Mouse (Mus musculus) thymus, postnatal 25 days (tissue): Measurements from ENCODE around the gene Fam163b.
A peak's percentile ranks its signal among the peaks of the same experiment; 100 is the strongest.

Experiments used
- DNase-seq: peaks from one replicate; pipeline ENCODE4 v3.0.0; 2022

Gene Fam163b

GRCm38 (mm10) chr2:27085801-27086200 is 56.5 kb downstream of the Fam163b start:
- no peak for DNase-seq

DNA sequence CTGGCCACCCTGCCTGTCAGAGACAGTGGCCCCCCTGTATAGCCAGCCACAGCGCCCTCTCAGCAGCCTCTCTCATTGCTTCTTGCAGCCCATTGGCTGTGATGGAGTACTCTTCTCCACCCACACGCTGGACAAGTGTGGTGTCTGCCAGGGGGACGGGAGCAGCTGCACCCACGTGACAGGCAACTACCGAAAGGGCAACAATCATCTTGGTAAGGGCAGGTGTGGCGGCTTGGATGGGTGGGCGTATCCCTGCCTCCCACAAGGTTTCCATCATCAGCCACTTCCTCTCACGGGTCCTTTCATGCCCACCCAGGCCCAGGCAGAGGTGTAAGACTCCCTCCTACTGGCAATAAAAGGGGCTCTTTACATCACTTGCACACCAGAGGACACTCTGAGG is 57.3 kb downstream of the Fam163b start:
- peak; percentile 62 for DNase-seq

GRCm38 (mm10) chr2:27083761-27084475 is 58.4 kb downstream of the Fam163b start:
- no peak for DNase-seq

DNA sequence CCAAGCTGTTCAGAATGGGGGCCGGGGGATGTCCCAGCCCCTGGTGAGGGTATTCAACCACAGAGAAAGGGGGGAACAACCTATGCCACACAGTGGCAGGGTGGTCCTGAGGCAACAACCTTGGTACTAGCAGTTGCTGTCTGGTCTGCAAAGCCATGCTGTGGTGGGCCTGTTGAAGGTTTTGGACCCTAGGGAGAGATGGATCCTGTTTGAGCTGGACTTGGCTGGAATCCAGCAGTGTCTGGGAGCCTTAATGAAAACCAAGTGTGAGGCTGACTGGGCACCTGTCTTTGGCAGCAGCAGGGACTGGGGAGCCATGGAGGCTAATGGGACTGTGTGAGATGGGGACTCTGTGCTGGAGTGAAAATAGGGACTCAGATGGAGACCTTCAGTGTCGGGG is 62.6 kb downstream of the Fam163b start:
- no peak for DNase-seq

DNA sequence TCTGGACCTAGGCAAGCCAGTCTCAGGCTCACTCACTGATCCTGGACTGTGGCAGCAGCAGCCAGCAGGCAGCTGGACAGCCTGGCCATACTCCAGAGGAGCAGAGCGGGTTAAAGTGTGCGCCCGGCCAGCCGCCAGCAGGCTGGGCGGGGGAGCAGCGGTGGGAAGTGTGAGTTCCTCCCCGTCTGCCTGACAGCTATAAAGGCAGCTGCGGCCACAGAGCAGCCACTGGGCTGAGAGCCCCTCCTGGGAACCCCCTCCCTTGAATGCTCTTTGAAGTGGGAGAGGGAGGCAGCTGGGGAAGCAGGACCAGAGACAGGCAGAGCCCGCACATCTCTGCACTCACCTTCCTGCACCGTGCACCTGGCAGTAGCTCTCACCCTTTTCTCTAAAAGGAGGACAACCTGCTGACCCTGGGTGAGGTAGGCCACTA is 63.1 kb downstream of the Fam163b start, which contains the start of gene Adamtsl2:
TSS of gene Adamtsl2 (plus strand) at position 228 of the 433 bp plus-strand sequence.
- DNase-seq = peak; percentile 75

- DNase-seq = peak; percentile 39
Observed at GRCm38 (mm10) chr2:27078312-27078711, 64.0 kb downstream of the Fam163b start.

DNA sequence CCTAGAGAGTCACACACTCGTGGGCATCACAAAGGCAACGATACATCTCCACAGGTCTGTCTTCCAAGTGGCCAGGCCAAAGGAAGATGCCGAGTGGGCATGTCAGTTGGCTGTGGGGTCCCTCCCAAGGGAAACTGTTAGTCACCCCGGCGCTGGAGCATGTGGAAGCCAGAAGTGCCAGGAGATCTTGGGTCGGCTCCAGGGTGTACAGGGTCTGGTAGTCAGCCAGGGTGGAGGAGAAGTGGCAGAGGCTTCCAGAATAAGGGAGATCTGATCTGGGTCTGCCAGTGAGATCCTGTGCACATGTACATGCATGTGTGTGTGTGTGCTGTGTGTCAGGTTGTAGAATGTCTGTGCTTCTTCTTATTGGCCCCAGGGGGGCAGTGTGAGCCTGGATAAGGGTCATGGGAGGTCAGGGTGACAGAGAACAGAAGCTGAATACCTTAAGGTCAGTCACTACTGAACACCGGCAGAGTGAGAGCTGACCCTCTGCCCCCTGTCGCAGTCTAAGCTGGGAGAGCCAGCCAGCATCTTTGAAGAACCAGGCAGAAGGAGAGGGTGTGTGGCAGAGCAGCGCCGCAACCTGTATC is 64.5 kb downstream of the Fam163b start:
- DNase-seq = peak; percentile 73

- DNase-seq = peak; percentile 39
Observed at GRCm38 (mm10) chr2:27075485-27075884, 66.8 kb downstream of the Fam163b start.

DNA sequence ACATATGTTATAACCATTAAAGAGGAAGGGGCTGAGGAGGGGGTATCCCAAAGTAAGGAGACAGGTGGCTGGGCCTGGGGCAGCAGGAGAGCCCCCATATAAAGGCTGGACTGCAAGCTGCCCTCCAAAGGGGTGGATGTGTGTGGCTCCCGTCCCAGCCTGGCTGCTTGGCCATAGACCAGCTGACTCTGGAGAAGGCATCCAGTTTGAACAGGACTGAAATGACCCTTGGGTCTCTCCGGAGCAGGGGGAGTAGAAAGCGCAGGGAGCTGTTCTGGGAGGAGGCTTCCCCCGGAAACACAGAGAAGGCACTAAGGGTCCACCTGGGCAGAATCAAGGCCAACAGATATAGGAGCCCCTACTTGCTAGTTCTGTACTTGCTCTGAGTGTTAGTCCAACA is 67.5 kb downstream of the Fam163b start:
- no peak for DNase-seq

- DNase-seq = no peak
Observed at GRCm38 (mm10) chr2:27073407-27073806, 68.9 kb downstream of the Fam163b start.

DNA sequence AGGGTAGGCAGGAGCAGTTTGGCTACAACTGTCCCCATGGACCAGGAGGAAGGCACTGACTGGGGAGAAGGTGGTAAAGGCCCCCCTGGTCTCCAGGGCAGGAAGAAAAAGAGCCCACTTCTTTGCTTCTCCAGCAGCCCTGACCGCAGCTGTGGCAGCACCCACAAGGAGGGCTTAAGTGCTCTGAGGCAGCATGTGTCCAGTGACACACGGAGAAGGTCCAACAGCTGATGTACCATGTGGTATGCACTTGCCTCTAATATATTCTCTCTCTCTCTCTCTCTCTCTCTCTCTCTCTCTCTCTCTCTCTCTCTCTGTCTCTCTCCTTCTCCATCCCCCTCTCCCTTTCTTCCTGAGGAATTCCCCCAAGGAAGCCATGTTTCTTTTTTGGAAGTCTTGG is 70.3 kb downstream of the Fam163b start, which contains the start of gene Mymk:
TSS of gene Mymk (minus strand) at position 202 of the 400 bp plus-strand sequence.
- no peak for DNase-seq

- no peak for DNase-seq
Observed at GRCm38 (mm10) chr2:27071137-27071536, 71.2 kb downstream of the Fam163b start.

GRCm38 (mm10) chr2:27070247-27070813 is 72.0 kb downstream of the Fam163b start:
- peak; percentile 61 for DNase-seq

- DNase-seq = no peak
Observed at GRCm38 (mm10) chr2:27069646-27070045, 72.6 kb downstream of the Fam163b start.

DNA sequence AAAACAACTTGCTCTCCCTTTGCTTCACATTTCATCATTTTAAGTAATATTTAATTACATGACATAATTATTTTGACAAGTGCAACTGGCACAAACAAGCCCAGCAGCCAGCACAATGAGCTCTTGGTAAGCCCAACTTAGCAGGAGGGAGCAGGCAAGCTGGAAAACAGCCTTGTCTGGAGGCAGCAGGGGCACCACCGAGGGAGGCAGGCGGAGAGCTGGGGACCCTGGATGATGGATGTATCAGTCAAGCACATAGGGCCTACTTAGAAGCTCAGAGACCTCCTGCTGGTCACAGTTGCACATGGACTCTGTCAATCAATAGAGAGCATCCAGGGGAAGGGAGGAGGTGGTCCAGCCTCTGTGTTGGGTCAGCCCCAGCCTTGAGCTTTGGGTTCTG is 74.3 kb downstream of the Fam163b start:
- DNase-seq = no peak

DNA sequence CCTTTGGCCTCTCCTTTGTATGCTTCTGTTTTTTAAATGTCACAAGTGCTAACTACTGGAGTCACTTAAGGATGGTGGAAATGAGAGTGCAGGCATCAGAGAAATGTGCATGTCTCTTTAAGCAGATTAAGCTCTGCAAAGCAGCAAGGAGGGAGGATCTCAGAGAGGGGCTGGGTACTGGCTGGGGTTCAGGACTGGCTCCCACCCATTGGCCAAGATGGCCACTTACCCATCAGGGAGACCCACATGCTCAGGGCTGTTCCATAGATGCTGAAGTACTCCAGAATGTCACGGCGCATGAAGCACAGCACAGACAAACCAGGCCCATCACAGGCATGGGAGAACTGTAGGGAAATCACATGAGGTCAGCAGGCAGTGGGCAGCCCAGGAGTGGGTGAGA is 75.2 kb downstream of the Fam163b start:
- DNase-seq = no peak
